Mouse (Mus musculus): ENCODE measurements around the gene Osbpl5. TPM values are rescaled to one million over a fixed set of nuclear protein-coding genes. Genes with fewer than 3 reads are reported as not detected.

The Osbpl5 gene
- polyA plus RNA-seq, 1 experiment from 2014 or later, result 1.9 TPM

- H3K4me1 ChIP-seq (replicated peaks), result no peaks in the 10 kb centered on the region
- H3K27me3 ChIP-seq, result peaks cover 8% of the 10 kb centered on the region; the same call in 1 of the 2 replicates
- no peaks in the 10 kb centered on the region for H3K36me3 ChIP-seq (replicated peaks)
- H3K4me2 ChIP-seq, result no peak overlapping the region
- no peak overlapping the region for H3K27ac ChIP-seq (replicated peaks)
- no peak overlapping the region for H3K9ac ChIP-seq
- no peaks in the 10 kb centered on the region for H3K9me3 ChIP-seq (replicated peaks)
- 64% methylated on average over 4 of the region's 4 CpGs for WGBS (ENCODE audit: insufficient replicate concordance)
- no peak for ATAC-seq (ENCODE audit: insufficient read depth)
- no peak overlapping the region for H3K4me3 ChIP-seq (replicated peaks)
Observed at GRCm38 (mm10) chr7:143733746-143734145, 23.0 kb downstream of the Osbpl5 start.

GRCm38 (mm10) chr7:143729886-143730285, 26.9 kb downstream of the Osbpl5 start:
- Histone ChIP-seq H3K9me3 (replicated peaks) (no peaks in the 10 kb centered on the region), H3K27me3 (no peaks in the 10 kb centered on the region), H3K9ac (no peak overlapping the region), H3K4me2 (no peak overlapping the region), H3K36me3 (replicated peaks) (no peaks in the 10 kb centered on the region), H3K4me3 (replicated peaks) (no peak overlapping the region), H3K27ac (replicated peaks) (no peak overlapping the region), H3K4me1 (replicated peaks) (no peaks in the 10 kb centered on the region)
- 57% methylated on average over 10 of the region's 10 CpGs for WGBS (ENCODE audit: insufficient replicate concordance)
- ATAC-seq (ENCODE audit: insufficient read depth), result no peak

GRCm38 (mm10) chr7:143726396-143726795, 30.4 kb downstream of the Osbpl5 start:
- no peaks in the 10 kb centered on the region for H3K36me3 ChIP-seq (replicated peaks)
- H3K27ac ChIP-seq (replicated peaks), result no peak overlapping the region
- no peak overlapping the region for H3K4me2 ChIP-seq
- ATAC-seq (ENCODE audit: insufficient read depth), result no peak
- H3K9me3 ChIP-seq (replicated peaks), result no peaks in the 10 kb centered on the region
- no peaks in the 10 kb centered on the region for H3K4me1 ChIP-seq (replicated peaks)
- no peaks in the 10 kb centered on the region for H3K27me3 ChIP-seq
- H3K4me3 ChIP-seq (replicated peaks), result no peak overlapping the region
- H3K9ac ChIP-seq, result no peak overlapping the region
- WGBS (ENCODE audit: insufficient replicate concordance), result 63% methylated on average over 4 of the region's 4 CpGs

- no peak overlapping the region for H3K27ac ChIP-seq (replicated peaks)
- H3K4me1 ChIP-seq (replicated peaks), result no peaks in the 10 kb centered on the region
- H3K9ac ChIP-seq, result no peak overlapping the region
- ATAC-seq (ENCODE audit: insufficient read depth), result no peak
- no peak overlapping the region for H3K4me3 ChIP-seq (replicated peaks)
- 56% methylated on average over 4 of the region's 4 CpGs for WGBS (ENCODE audit: insufficient replicate concordance)
- no peaks in the 10 kb centered on the region for H3K9me3 ChIP-seq (replicated peaks)
- no peak overlapping the region for H3K4me2 ChIP-seq
- no peaks in the 10 kb centered on the region for H3K36me3 ChIP-seq (replicated peaks)
- H3K27me3 ChIP-seq, result no peaks in the 10 kb centered on the region
Observed at GRCm38 (mm10) chr7:143723841-143724240, 32.9 kb downstream of the Osbpl5 start.

- Histone ChIP-seq H3K9me3 (replicated peaks) (no peaks in the 10 kb centered on the region), H3K4me3 (replicated peaks) (no peak overlapping the region), H3K4me1 (replicated peaks) (no peaks in the 10 kb centered on the region), H3K9ac (no peak overlapping the region), H3K36me3 (replicated peaks) (no peaks in the 10 kb centered on the region), H3K4me2 (no peak overlapping the region), H3K27me3 (0 out of 2 replicates have a peak, but pooled peaks cover 4% of the 10 kb centered on the region), H3K27ac (replicated peaks) (no peak overlapping the region)
- 71% methylated on average over 5 of the region's 5 CpGs for WGBS (ENCODE audit: insufficient replicate concordance)
- ATAC-seq (ENCODE audit: insufficient read depth), result no peak
Observed at GRCm38 (mm10) chr7:143722646-143723045, 34.1 kb downstream of the Osbpl5 start.

GRCm38 (mm10) chr7:143717811-143718210, 39.0 kb downstream of the Osbpl5 start:
- no peaks in the 10 kb centered on the region for H3K36me3 ChIP-seq (replicated peaks)
- WGBS (ENCODE audit: insufficient replicate concordance), result 63% methylated on average over 1 of the region's 1 CpGs

GRCm38 (mm10) chr7:143713421-143713820, 43.4 kb downstream of the Osbpl5 start:
- ATAC-seq (ENCODE audit: insufficient read depth), result no peak
- Histone ChIP-seq H3K27ac (replicated peaks) (no peak overlapping the region), H3K27me3 (0 out of 2 replicates have a peak, but pooled peaks cover under 1% of the 10 kb centered on the region), H3K4me3 (replicated peaks) (no peak overlapping the region), H3K36me3 (replicated peaks) (no peaks in the 10 kb centered on the region), H3K9me3 (replicated peaks) (no peaks in the 10 kb centered on the region), H3K4me1 (replicated peaks) (no peaks in the 10 kb centered on the region), H3K9ac (no peak overlapping the region), H3K4me2 (no peak overlapping the region)
- 30% methylated on average over 4 of the region's 4 CpGs for WGBS (ENCODE audit: insufficient replicate concordance)

More at GRCm38 (mm10) chr7:143717811-143718210, 39.0 kb downstream of the Osbpl5 start:
- no peaks in the 10 kb centered on the region for H3K4me1 ChIP-seq (replicated peaks)
- H3K4me3 ChIP-seq (replicated peaks), result no peak overlapping the region
- 0 out of 2 replicates have a peak, but pooled peaks cover 4% of the 10 kb centered on the region for H3K27me3 ChIP-seq
- no peaks in the 10 kb centered on the region for H3K9me3 ChIP-seq (replicated peaks)
- no peak overlapping the region for H3K9ac ChIP-seq
- H3K4me2 ChIP-seq, result no peak overlapping the region
- no peak overlapping the region for H3K27ac ChIP-seq (replicated peaks)
- no peak for ATAC-seq (ENCODE audit: insufficient read depth)

GRCm38 (mm10) chr7:143712771-143713348, 43.9 kb downstream of the Osbpl5 start:
- H3K27me3 ChIP-seq, result no peaks in the 10 kb centered on the region
- WGBS (ENCODE audit: insufficient replicate concordance), result 31% methylated on average over 8 of the region's 8 CpGs
- no peak overlapping the region for H3K4me2 ChIP-seq
- no peak overlapping the region for H3K4me3 ChIP-seq (replicated peaks)
- no peaks in the 10 kb centered on the region for H3K4me1 ChIP-seq (replicated peaks)
- no peaks in the 10 kb centered on the region for H3K9me3 ChIP-seq (replicated peaks)
- no peak overlapping the region for H3K27ac ChIP-seq (replicated peaks)
- no peak for ATAC-seq (ENCODE audit: insufficient read depth)
- H3K9ac ChIP-seq, result no peak overlapping the region
- H3K36me3 ChIP-seq (replicated peaks), result no peaks in the 10 kb centered on the region

- Histone ChIP-seq H3K9ac (no peak overlapping the region), H3K27me3 (no peaks in the 10 kb centered on the region), H3K4me2 (no peak overlapping the region), H3K4me3 (replicated peaks) (no peak overlapping the region), H3K36me3 (replicated peaks) (no peaks in the 10 kb centered on the region), H3K27ac (replicated peaks) (no peak overlapping the region), H3K4me1 (replicated peaks) (no peaks in the 10 kb centered on the region), H3K9me3 (replicated peaks) (no peaks in the 10 kb centered on the region)
- ATAC-seq (ENCODE audit: insufficient read depth), result no peak
- 62% methylated on average over 4 of the region's 4 CpGs for WGBS (ENCODE audit: insufficient replicate concordance)
Observed at GRCm38 (mm10) chr7:143712023-143712422, 44.8 kb downstream of the Osbpl5 start.

- no peaks in the 10 kb centered on the region for H3K9me3 ChIP-seq (replicated peaks)
- WGBS (ENCODE audit: insufficient replicate concordance), result 52% methylated on average over 7 of the region's 7 CpGs
- no peaks in the 10 kb centered on the region for H3K36me3 ChIP-seq (replicated peaks)
- no peak overlapping the region for H3K4me3 ChIP-seq (replicated peaks)
- no peak overlapping the region for H3K27ac ChIP-seq (replicated peaks)
- H3K4me2 ChIP-seq, result no peak overlapping the region
- H3K27me3 ChIP-seq, result no peaks in the 10 kb centered on the region
- ATAC-seq (ENCODE audit: insufficient read depth), result no peak
- no peaks in the 10 kb centered on the region for H3K4me1 ChIP-seq (replicated peaks)
- H3K9ac ChIP-seq, result no peak overlapping the region
Observed at GRCm38 (mm10) chr7:143711381-143711780, 45.4 kb downstream of the Osbpl5 start.

- H3K4me1 ChIP-seq (replicated peaks), result no peaks in the 10 kb centered on the region
- ATAC-seq (ENCODE audit: insufficient read depth), result no peak
- H3K36me3 ChIP-seq (replicated peaks), result no peaks in the 10 kb centered on the region
Observed at GRCm38 (mm10) chr7:143709395-143709794, 47.4 kb downstream of the Osbpl5 start.

More at GRCm38 (mm10) chr7:143709395-143709794, 47.4 kb downstream of the Osbpl5 start:
- H3K27ac ChIP-seq (replicated peaks), result no peak overlapping the region
- H3K4me2 ChIP-seq, result no peak overlapping the region
- no peaks in the 10 kb centered on the region for H3K27me3 ChIP-seq
- H3K9ac ChIP-seq, result no peak overlapping the region
- H3K4me3 ChIP-seq (replicated peaks), result no peak overlapping the region
- H3K9me3 ChIP-seq (replicated peaks), result no peaks in the 10 kb centered on the region
- 71% methylated on average over 7 of the region's 7 CpGs for WGBS (ENCODE audit: insufficient replicate concordance)
